Mouse (Mus musculus) MEL (cell line): ENCODE results near the gene Tuba4a. TPM values are rescaled to one million over a fixed set of nuclear protein-coding genes. Genes with fewer than 3 reads are reported as not detected.

Source experiments
- DNase-seq: peaks from one replicate; pipeline ENCODE4 v3.0.0; 2011; ENCODE audit warnings: low read depth, low spot score
- H3K27ac ChIP-seq: 2 replicates; pipeline ENCODE4 v1.5.1; 2012; ENCODE audit warnings: low read depth, mild to moderate bottlenecking, control low read depth, low read length, moderate library complexity; ENCODE audit not compliant: control insufficient read depth
- H3K27me3 ChIP-seq, 2 experiments: fragments of 150-350 bp in 1 of 2; sonication (generic) in 1 of 2; 2 replicates each; pipeline ENCODE4 v1.6.1; 2012; ENCODE audit warnings: low read length in 2 of 2, mild to moderate bottlenecking in 2 of 2, improper control_type of control experiment in 1 of 2, moderate library complexity in 1 of 2; ENCODE audit not compliant: insufficient read depth in 2 of 2, control insufficient read depth in 1 of 2
- H3K36me3 ChIP-seq, 2 experiments: 2 replicates each; pipeline ENCODE4 v1.6.1; 2012 to 2014; ENCODE audit warnings: low read length in 2 of 2, improper control_type of control experiment in 1 of 2, inconsistent platforms in 1 of 2, mild to moderate bottlenecking in 1 of 2; ENCODE audit not compliant: insufficient read depth in 2 of 2, control insufficient read depth in 1 of 2
- H3K4me1 ChIP-seq, 2 experiments: fragments of 150-350 bp in 1 of 2; sonication (generic) in 1 of 2; 2 replicates each; pipeline ENCODE4 v1.6.1; 2012; ENCODE audit warnings: low read length in 2 of 2, improper control_type of control experiment in 1 of 2, mild to moderate bottlenecking in 1 of 2; ENCODE audit not compliant: insufficient read depth in 2 of 2, control insufficient read depth in 1 of 2
- H3K4me3 ChIP-seq, 2 experiments: fragments of 150-350 bp in 1 of 2; sonication (generic) in 1 of 2; 2 replicates each; pipeline ENCODE4 v1.5.1; 2012; ENCODE audit warnings: low read depth in 2 of 2, low read length in 2 of 2, mild to moderate bottlenecking in 2 of 2, moderate library complexity in 2 of 2, control low read depth in 1 of 2, improper control_type of control experiment in 1 of 2; ENCODE audit not compliant: control insufficient read depth in 1 of 2, insufficient read depth in 1 of 2
- H3K79me2 ChIP-seq: 2 replicates; pipeline ENCODE4 v1.6.1; 2012; ENCODE audit warnings: mild to moderate bottlenecking, low read length, moderate library complexity; ENCODE audit not compliant: control insufficient read depth, poor library complexity, insufficient read depth
- H3K9ac ChIP-seq: 2 replicates; pipeline ENCODE4 v1.6.1; 2012; ENCODE audit warnings: low read depth, mild to moderate bottlenecking, control low read depth, low read length, moderate library complexity; ENCODE audit not compliant: control insufficient read depth, poor library complexity, severe bottlenecking
- H3K9me3 ChIP-seq: fragments of 150-350 bp; sonication (generic); replicated peaks from 2 replicates; pipeline ENCODE4 v1.6.1; 2012; ENCODE audit warnings: mild to moderate bottlenecking, low read length, improper control_type of control experiment, moderate library complexity; ENCODE audit not compliant: insufficient read depth
- BHLHE40 ChIP-seq: IDR thresholded peaks from 2 replicates; pipeline ENCODE4 v1.6.1; 2012; ENCODE audit warnings: low read depth, mild to moderate bottlenecking, inconsistent platforms, low read length, improper control_type of control experiment, borderline replicate concordance
- CHD2 ChIP-seq: IDR thresholded peaks from 2 replicates; pipeline ENCODE4 v1.6.1; 2011; ENCODE audit warnings: low read length, improper control_type of control experiment
- CTCF ChIP-seq, 3 experiments: IDR thresholded peaks in 2 of 3; conservative IDR thresholded peaks in 1 of 3; 2 replicates each; pipeline ENCODE4 v1.5.1; 2011 to 2012; ENCODE audit warnings: low read length in 3 of 3, low read depth in 2 of 3, mild to moderate bottlenecking in 2 of 3, improper control_type of control experiment in 1 of 3, inconsistent platforms in 1 of 3, mixed read lengths in 1 of 3, moderate library complexity in 1 of 3; ENCODE audit not compliant: control insufficient read depth in 1 of 3, insufficient read depth in 1 of 3, poor library complexity in 1 of 3, severe bottlenecking in 1 of 3
- E2F4 ChIP-seq: IDR thresholded peaks from 2 replicates; pipeline ENCODE4 v1.6.1; 2011; ENCODE audit warnings: low read depth, low read length, improper control_type of control experiment, borderline replicate concordance
- EP300 ChIP-seq, 2 experiments: IDR thresholded peaks; 2 replicates each; pipeline ENCODE4 v1.6.1; 2011; ENCODE audit warnings: improper control_type of control experiment in 2 of 2, low read length in 2 of 2, low read depth in 1 of 2, mild to moderate bottlenecking in 1 of 2
- HCFC1 ChIP-seq: IDR thresholded peaks from 2 replicates; pipeline ENCODE4 v1.6.1; 2012; ENCODE audit warnings: low read depth, mild to moderate bottlenecking, inconsistent platforms, low read length, improper control_type of control experiment, moderate library complexity
- JUND ChIP-seq: IDR thresholded peaks from 2 replicates; pipeline ENCODE4 v1.6.1; 2011; ENCODE audit warnings: low read depth, mild to moderate bottlenecking, improper control_type of control experiment, low read length
- KAT2A ChIP-seq: conservative IDR thresholded peaks from 2 replicates; pipeline ENCODE4 v1.6.1; 2012; ENCODE audit warnings: low read depth, low read length, improper control_type of control experiment, inconsistent platforms
- MAFK ChIP-seq: IDR thresholded peaks from 2 replicates; pipeline ENCODE4 v1.6.1; 2011; ENCODE audit warnings: low read depth, mild to moderate bottlenecking, low read length, improper control_type of control experiment, borderline replicate concordance
- MAZ ChIP-seq: IDR thresholded peaks from 2 replicates; pipeline ENCODE4 v1.6.1; 2012; ENCODE audit warnings: low read depth, mild to moderate bottlenecking, inconsistent platforms, low read length, improper control_type of control experiment
- MXI1 ChIP-seq: IDR thresholded peaks from 2 replicates; pipeline ENCODE4 v1.6.1; 2011; ENCODE audit warnings: mild to moderate bottlenecking, low read depth, low read length, improper control_type of control experiment
- MYB ChIP-seq: IDR thresholded peaks from 2 replicates; pipeline ENCODE4 v1.6.1; 2011; ENCODE audit warnings: mild to moderate bottlenecking, low read depth, low read length, improper control_type of control experiment
- MYC ChIP-seq: IDR thresholded peaks from 2 replicates; pipeline ENCODE4 v1.6.1; 2011; ENCODE audit warnings: low read depth, mild to moderate bottlenecking, low read length, improper control_type of control experiment, moderate library complexity
- NELFE ChIP-seq: IDR thresholded peaks from 2 replicates; pipeline ENCODE4 v1.6.1; 2011; ENCODE audit warnings: low read depth, low read length, improper control_type of control experiment
- POLR2A ChIP-seq, 2 experiments: IDR thresholded peaks; 2 replicates each; pipeline ENCODE4 v1.6.1; 2011 to 2012; ENCODE audit warnings: low read length in 2 of 2, mild to moderate bottlenecking in 2 of 2, control low read depth in 1 of 2, improper control_type of control experiment in 1 of 2, low read depth in 1 of 2, moderate library complexity in 1 of 2; ENCODE audit not compliant: control insufficient read depth in 1 of 2, insufficient read depth in 1 of 2, poor library complexity in 1 of 2
- POLR2AphosphoS5 ChIP-seq: IDR thresholded peaks from 2 replicates; pipeline ENCODE4 v1.6.1; 2012; ENCODE audit warnings: low read depth, borderline replicate concordance, mild to moderate bottlenecking, inconsistent platforms, low read length, moderate library complexity, mixed read lengths
- RAD21 ChIP-seq: IDR thresholded peaks from 2 replicates; pipeline ENCODE4 v1.6.1; 2011; ENCODE audit warnings: mild to moderate bottlenecking, low read depth, low read length, improper control_type of control experiment
- SMC3 ChIP-seq: IDR thresholded peaks from 2 replicates; pipeline ENCODE4 v1.6.1; 2011; ENCODE audit warnings: low read depth, low read length, improper control_type of control experiment
- TCF12 ChIP-seq: IDR thresholded peaks from 2 replicates; pipeline ENCODE4 v1.6.1; 2014; ENCODE audit warnings: low read depth, mild to moderate bottlenecking, inconsistent platforms, low read length, improper control_type of control experiment, moderate library complexity
- UBTF ChIP-seq: IDR thresholded peaks from 2 replicates; pipeline ENCODE4 v1.6.1; 2012; ENCODE audit warnings: low read depth, mild to moderate bottlenecking, inconsistent platforms, low read length, improper control_type of control experiment, moderate library complexity, borderline replicate concordance; ENCODE audit not compliant: insufficient read depth
- ZC3H11A ChIP-seq: IDR thresholded peaks from 2 replicates; pipeline ENCODE4 v1.6.1; 2012; ENCODE audit warnings: low read depth, mild to moderate bottlenecking, inconsistent platforms, low read length, improper control_type of control experiment
- ZNF384 ChIP-seq: IDR thresholded peaks from 2 replicates; pipeline ENCODE4 v1.6.1; 2012; ENCODE audit warnings: low read depth, mild to moderate bottlenecking, inconsistent platforms, low read length, improper control_type of control experiment
- polyA plus RNA-seq, 2 experiments: library from polyadenylated mRNA; stranded (reverse) in 1 of 2; unstranded in 1 of 2; fragments of >175 nt in 1 of 2; fragments of >200 nt in 1 of 2; gene quantifications; 2 replicates each; pipeline versions ENCODE4 v1.2.1 to v1.2.4; 2012; ENCODE audit warnings: low replicate concordance in 2 of 2, low read depth in 1 of 2; ENCODE audit not compliant: insufficient read length in 2 of 2, insufficient read depth in 1 of 2, missing spikeins in 1 of 2
- total RNA-seq: library from RNA; depleted of rRNA; stranded (reverse); fragments of 300-350 nt; gene quantifications from 2 replicates; pipeline ENCODE4 v1.2.3, GENCODE M21; 2012

Tuba4a gene
- total and polyA plus RNA-seq, 3 experiments, result 385 to 439 TPM; not detected in 1

- no peak overlapping the region for H3K9ac ChIP-seq
- no peak for TF ChIP-seq EP300 (IDR thresholded peaks at IDR 0.05; ENCODE audit: low read depth in 1 of 2, low read length in 2 of 2)
- peak; percentile 54 for TF ChIP-seq SMC3
- 0 out of 2 replicates have a peak, but pooled peaks have one; percentile 2 for TF ChIP-seq ZC3H11A
- peak; percentile 95 for TF ChIP-seq ZNF384
- TF ChIP-seq CTCF (IDR thresholded peaks at IDR 0.05 in 2 of 3, conservative IDR thresholded peaks at IDR 0.05 in 1 of 3; ENCODE audit: control insufficient read depth in 1 of 3, insufficient read depth in 1 of 3, low read depth in 2 of 3, low read length in 3 of 3, poor library complexity in 1 of 3, severe bottlenecking in 1 of 3), result peak; percentile 24 to 52 (median 37)
- peak; percentile 43 for TF ChIP-seq RAD21
- H3K27ac ChIP-seq, result no peak overlapping the region
- H3K36me3 ChIP-seq, result peaks cover 0 to 13% of the 10 kb centered on the region in 2 experiments; a peak in 2 of 4 replicates
- H3K9me3 ChIP-seq, result no peaks in the 10 kb centered on the region
- H3K4me1 ChIP-seq, result peaks cover 2 to 16% of the 10 kb centered on the region in 2 experiments
- peak; percentile 46 for DNase-seq
- no peaks in the 10 kb centered on the region for H3K27me3 ChIP-seq
- no peak overlapping the region for H3K4me3 ChIP-seq
- H3K79me2 ChIP-seq, result peaks cover 14% of the 10 kb centered on the region
These were observed 37.5 kb downstream of the Tuba4a start for GRCm38 (mm10) chr1:75182160-75182559.

GRCm38 (mm10) chr1:75181377-75181870, 38.2 kb downstream of the Tuba4a start:
- peaks cover 0 to 11% of the 10 kb centered on the region in 2 experiments; a peak in 3 of 4 replicates for H3K36me3 ChIP-seq

GRCm38 (mm10) chr1:75180741-75181140, 38.9 kb downstream of the Tuba4a start:
- Histone ChIP-seq H3K27ac (peak overlapping the region; percentile 73), H3K79me2 (peaks cover 14% of the 10 kb centered on the region), H3K9ac (peak overlapping the region; percentile 67), H3K9me3 (no peaks in the 10 kb centered on the region), H3K4me3 (peak overlapping the region; percentile 27 to 31), H3K27me3 (no peaks in the 10 kb centered on the region), H3K4me1 (peaks cover 2 to 10% of the 10 kb centered on the region in 2 experiments; a peak in 3 of 4 replicates), H3K36me3 (peaks cover 0 to 11% of the 10 kb centered on the region in 2 experiments; a peak in 3 of 4 replicates)
- no peak for TF ChIP-seq RAD21
- no peak for TF ChIP-seq KAT2A
- TF ChIP-seq MXI1, result no peak
- no peak for TF ChIP-seq JUND
- TF ChIP-seq TCF12, result no peak
- no peak for TF ChIP-seq E2F4
- TF ChIP-seq NELFE, result no peak
- no peak for TF ChIP-seq MYC
- no peak for TF ChIP-seq MAFK
- DNase-seq, result no peak

More at GRCm38 (mm10) chr1:75181377-75181870, 38.2 kb downstream of the Tuba4a start:
- Histone ChIP-seq H3K27ac (no peak overlapping the region), H3K79me2 (peaks cover 14% of the 10 kb centered on the region), H3K9me3 (no peaks in the 10 kb centered on the region), H3K9ac (no peak overlapping the region)
- DNase-seq, result no peak
- TF ChIP-seq HCFC1 (no peak), MAZ (no peak), POLR2AphosphoS5 (no peak), POLR2A (IDR thresholded peaks at IDR 0.05; ENCODE audit: control insufficient read depth in 1 of 2, insufficient read depth in 1 of 2, low read depth in 1 of 2, low read length in 2 of 2, poor library complexity in 1 of 2) (no peak), UBTF (no peak), MYB (no peak), RAD21 (no peak), JUND (no peak), ZC3H11A (no peak), CHD2 (no peak), MAFK (no peak), SMC3 (no peak), BHLHE40 (no peak)
- TF ChIP-seq, all 39 proteins: peak for 0
- Histone ChIP-seq H3K27me3 (no peaks in the 10 kb centered on the region), H3K4me3 (no peak overlapping the region), H3K4me1 (peaks cover 2 to 10% of the 10 kb centered on the region in 2 experiments; a peak in 3 of 4 replicates)
